Mouse (Mus musculus) inflammation-experienced regulatory T-cells (primary cell): ENCODE measurements around the gene Atrx. TPM values are rescaled to one million over a fixed set of nuclear protein-coding genes. Genes with fewer than 3 reads are reported as not detected.

ENCODE experiments used
- polyA plus RNA-seq, 2 experiments: library from polyadenylated mRNA; unstranded; fragments of 100-300 nt; shearing (Covaris generic); gene quantifications; one replicate each; pipeline ENCODE4 v1.2.1; 2017

Atrx gene
- polyA plus RNA-seq: 100 to 1,000 TPM; 182 to 225 TPM

GRCm38 (mm10) chrX:105928861-105929477 lies at the start of gene Atrx:
Gene Atrx, minus strand, starts transcription at chrX:105929403.

GRCm38 (mm10) chrX:105764162-105765004 lies 164.8 kb downstream of the Atrx start, which contains the start of gene Fgf16:
Gene Fgf16, plus strand, starts transcription at chrX:105764279.

Other genes starting within 250 kb of the Atrx start
- 1 to 10 TPM in 1 of 2 experiments, not detected in 1; 8.1 TPM for gene Fgf16, start 165.1 kb downstream of the Atrx start, polyA plus RNA-seq
- gene Magt1, start 82.5 kb upstream of the Atrx start, polyA plus RNA-seq: 10 to 100 TPM; 28.4 to 43.9 TPM
- 100 to 1,000 TPM; 226 to 240 TPM for gene Cox7b, start 86.3 kb upstream of the Atrx start, polyA plus RNA-seq
- 10 to 100 TPM in 1 of 2 experiments, 1 to 10 TPM in 1; 6.9 to 10.2 TPM for gene Atp7a, start 97.9 kb upstream of the Atrx start, polyA plus RNA-seq
- not detected for gene Tlr13, start 213.8 kb upstream of the Atrx start, polyA plus RNA-seq